Mouse (Mus musculus) naive thymus-derived CD4-positive, alpha-beta T cell, adult 2 months (primary cell): ENCODE data around the gene Abcc4.

ENCODE experiments used
- DNase-seq: peaks from one replicate; pipeline ENCODE4 v3.0.0-alpha.2; 2011; ENCODE audit warnings: low read depth

Gene Abcc4

DNA sequence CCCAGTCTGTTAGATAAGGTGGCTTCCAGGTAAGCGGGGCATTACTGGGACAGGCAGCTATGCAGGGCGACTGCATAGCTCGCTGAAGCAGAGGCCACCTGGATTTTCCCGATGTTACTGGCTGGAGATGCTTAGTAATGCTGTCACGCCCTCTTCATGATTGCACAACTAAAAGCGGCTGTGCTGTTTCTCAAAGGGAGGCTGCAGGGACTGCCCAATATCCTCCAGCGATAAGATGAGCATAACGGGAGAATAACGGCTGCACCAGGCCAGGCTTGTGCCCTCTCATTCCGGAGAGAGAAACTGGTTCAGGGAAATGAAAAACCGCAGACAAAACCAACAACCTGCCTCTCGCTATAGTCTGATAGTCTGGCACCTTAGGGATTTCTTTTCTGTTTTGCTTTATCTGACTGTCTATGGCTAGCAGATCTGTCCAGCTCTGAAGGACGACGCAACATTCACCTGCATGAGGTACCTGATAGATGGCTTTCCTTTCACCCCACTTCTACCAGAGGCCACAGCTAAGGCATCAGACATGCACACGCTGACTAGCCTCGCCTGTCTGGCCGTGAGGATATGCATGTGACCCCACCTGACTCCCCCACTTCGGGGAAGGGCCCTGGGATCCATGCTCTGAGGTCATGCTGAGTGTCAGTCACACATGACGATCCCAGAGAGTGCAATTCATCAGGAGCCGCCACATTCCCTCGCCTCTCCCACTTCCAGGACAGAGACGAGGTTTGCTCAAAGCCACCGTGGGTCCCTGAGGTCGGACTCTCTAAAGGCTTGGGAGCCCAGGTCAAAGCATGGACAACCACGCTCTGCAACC, 67.4 kb downstream of the Abcc4 start:
- DNase-seq = no peak

DNA sequence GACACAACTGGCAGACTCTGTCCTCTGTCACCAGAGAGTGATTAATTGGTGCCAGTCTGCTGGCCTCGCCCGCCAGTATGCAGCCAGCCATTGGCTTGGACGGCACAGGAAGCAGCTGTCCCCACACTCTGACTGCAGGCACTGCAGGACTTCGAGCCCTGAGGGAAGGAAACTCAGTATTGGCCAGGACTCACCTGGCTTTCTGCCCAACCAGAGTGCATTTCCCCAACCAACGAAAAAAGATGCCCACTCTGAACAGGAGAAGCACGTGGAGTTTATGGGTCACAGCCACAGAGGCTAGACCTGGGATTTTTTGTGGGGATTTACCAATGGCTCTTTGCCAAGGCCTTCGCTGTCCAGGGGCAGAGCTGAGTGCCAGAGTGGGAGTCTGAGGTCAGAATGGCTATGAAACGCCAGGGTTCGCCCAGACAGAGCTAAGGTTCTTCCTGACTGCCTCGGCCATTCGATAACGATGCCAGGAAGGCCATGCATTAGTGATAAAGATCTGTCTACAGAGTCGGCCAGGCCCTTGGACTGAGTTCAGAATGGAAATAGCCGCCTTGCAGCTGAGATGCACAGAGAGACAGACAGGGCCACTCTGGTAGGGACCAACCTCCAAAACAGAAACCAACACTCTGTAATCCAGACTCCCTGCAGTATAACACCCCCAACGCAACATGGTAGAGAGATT, 70.4 kb downstream of the Abcc4 start:
- no peak for DNase-seq

DNA sequence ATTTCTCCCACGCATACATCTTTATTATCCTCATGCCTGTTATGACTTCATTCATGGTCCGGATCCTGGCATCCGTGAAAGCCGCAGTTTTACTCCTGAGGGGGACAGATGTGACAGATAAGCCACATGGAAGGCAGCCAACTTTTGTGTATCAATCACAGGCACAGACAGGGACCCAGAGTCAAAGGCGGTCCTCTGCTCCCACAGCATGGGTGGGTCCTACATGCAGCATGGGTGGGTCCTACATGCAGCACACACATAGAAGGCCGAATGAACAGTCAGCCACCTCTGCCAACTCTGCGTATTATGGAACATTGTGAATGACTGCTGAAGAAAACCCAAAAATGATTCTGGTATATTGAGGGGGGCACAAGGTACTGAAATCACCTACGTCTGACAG, 76.4 kb downstream of the Abcc4 start:
- DNase-seq = no peak

DNA sequence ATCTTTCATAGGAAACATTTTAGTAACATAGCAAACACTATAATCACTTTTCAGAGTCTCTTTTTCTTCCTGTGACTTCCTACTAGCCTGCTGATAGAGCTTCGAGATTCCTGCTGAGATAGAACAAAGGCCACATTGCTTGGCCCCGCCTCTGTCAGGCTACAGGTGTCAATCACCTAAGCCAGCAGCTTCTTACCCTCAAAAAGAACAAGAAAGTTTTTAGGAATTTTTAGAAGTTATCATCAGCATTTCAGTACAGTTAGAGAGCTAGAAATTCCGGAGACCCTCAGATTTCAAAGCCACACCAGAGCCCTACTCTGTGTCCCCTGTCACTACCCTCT, 84.6 kb downstream of the Abcc4 start:
- DNase-seq = no peak

DNA sequence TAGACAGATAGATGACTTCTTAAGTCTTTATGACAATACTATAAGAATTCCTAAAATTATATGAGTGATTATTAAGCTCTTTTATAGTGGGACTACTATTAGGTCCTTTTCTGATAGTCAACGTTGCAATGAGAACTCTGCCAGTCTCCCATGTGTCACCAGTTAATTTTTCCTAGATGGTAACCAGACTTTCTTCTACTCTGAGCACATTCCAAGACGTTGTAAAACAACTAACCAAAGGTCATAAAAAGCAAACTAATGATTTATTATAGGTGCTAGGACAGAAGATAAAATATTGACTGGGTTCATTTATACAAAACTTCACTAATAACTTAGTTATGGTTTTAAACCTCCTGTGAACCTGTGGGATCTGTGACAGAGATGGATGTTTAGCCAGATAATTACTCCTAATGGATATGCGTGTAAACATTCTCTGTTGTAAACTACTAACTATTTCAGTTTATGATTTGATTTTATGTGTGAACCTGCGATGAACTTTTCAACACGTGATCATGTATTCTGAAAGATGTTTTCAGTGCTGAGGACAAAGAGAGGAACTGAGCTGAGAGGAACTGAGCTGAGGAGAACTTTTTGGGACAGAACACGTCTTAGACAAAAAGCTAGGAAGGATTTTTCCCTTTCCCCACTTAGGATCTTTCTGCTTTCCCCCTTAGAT, 85.1 kb downstream of the Abcc4 start:
- no peak for DNase-seq

DNA sequence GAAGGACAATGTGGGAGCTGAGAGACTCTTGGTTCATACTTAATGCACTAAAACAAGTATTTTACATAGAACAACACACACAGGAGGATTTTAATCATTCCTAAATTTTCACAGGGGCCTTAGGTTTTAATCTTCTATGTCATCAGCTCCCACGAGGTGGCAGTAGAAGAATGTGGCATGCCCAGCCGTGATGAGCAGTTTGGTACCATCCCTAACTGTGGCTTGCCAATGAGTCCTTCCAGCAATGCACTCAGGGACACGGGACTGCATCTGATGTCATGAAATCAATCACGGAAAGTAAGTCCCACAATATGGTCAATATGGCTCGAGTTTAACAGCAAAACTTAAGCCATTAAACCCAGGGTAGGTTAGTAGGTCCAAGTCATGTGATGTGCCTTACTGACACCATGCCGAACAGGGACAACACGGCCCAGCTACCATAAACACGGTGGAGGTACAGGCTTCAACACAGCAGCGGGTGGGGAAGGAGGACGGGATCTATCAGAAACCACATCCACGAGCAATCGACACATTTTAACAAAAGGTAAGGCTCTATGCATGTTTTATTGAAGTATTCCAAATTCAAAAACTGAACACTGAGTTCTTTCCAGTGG, 89.2 kb downstream of the Abcc4 start:
- peak; percentile 72 for DNase-seq

DNA sequence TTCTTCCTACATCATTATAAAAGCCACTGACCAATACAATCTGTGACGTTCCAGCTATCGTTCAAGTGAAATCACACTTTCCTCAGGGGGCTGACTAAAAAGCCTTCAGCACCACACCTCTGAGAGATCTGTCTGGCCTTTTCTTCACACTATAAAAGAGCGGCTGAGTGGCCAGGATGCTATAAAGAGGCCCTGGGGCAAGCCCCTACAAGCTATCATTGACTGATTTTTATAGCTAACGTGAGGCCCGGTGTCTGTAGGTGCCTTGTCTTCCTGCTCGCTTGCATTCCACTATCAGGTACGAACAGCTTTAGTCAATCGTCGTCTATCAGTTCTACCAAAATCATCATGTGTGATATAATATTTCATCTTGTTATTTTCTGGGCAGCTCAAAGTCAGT, 92.3 kb downstream of the Abcc4 start:
- no peak for DNase-seq

DNA sequence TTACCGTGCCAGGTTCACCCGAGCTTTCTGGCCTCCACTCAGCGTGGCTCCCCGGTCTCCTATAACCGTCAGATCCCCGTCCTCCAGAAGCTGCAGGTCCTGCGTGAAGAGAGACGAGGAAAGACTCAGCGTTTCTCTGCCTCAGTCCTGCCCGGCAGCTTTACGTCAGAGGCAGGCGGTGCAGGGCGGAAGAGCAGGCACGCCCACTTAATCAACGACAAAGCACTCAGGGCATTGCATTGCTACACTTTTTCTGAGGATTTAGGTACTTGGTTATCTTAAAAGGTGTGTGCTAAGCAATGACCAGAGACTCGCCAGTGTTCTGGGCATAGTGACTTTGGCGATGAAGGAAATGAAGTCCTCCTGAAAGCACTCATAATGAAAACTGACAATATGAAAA, 94.3 kb downstream of the Abcc4 start:
- DNase-seq = no peak

DNA sequence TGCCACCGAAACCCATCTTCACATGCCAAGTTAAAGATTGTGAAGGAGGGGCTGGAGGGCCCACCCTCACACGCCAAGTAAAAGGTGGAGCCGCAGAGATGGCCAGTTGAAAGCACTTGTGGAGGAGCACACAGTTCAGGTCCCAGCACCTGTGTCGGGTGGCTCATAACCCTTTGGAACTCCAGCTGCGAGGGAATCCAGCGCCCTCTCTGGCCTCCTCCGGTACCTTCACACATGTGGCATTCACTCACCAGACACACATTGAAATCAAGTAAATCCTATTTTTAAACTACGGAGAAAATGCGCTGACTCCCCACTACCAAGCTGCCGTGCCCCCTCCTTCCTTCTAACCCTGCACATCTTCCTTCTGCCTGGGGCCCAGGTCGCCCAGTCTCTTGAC, 95.2 kb downstream of the Abcc4 start:
- DNase-seq = no peak

DNA sequence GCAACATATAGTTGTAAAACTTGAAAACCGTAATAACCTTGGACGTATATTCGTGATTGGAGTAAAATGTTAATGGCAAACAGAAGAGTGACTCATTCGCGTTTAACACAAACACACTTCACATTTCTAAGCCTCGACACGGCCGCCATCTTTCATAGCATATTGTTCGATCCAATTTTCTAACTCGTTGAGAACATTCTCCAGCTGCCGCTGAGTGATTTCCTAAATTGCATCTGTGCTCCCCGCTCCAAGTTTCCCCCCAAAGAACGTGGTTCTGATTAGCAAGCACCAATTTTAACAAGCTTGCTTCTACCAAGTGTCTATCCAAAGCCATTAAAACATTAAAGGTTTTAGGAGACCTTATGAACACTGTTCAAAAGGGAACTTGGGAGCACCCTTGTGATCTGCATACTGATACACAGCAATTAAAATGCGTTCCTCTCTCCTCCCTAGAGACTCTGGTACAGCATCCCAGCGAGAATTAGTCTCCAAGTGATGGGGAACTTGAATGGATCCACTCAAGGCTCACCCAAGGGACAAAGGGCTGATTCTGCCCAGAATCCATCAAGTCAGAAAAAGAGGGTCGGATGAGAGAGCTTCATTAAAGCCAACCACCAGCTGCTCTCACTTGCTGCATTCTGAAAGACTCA, 97.1 kb downstream of the Abcc4 start:
- DNase-seq = no peak

DNA sequence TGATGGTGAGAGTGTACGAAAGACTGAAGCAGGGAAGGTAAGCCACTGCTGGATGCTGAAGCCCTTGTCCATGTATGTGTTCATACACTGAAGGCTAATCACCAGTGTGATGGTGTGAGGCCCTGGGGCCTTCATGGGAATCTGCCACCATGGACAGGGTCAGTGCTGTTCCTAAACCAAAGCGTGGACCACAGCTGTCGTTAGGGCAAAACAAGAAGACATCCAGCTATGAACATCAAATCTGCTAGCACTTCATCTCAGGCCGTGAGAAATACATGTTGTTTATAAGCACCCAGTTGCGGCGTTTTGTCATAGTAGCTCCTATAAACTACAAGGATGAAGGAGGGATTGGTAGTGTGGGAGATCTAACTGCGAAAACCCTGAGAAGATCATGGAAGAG, 97.7 kb downstream of the Abcc4 start:
- DNase-seq = no peak

DNA sequence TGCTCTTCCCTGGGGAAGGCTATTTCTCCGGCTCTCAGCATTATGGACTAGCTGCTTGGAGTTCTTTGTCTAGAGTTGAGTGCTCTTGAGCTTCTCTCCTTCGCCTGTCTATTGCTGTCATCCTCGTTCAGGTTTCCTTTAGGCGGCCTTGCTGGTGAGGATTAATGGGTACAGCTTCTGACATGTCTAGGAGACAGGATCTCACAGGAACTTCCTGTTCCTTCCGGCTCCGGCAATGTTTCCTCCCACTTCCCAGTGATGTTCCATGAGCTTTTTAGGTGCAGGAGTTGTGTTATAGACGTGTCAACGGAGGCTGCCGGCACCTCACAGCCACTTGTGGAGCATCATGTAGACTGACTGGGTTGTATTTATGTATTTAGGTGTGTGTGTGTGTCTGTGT, 99.5 kb downstream of the Abcc4 start:
- DNase-seq = no peak

DNA sequence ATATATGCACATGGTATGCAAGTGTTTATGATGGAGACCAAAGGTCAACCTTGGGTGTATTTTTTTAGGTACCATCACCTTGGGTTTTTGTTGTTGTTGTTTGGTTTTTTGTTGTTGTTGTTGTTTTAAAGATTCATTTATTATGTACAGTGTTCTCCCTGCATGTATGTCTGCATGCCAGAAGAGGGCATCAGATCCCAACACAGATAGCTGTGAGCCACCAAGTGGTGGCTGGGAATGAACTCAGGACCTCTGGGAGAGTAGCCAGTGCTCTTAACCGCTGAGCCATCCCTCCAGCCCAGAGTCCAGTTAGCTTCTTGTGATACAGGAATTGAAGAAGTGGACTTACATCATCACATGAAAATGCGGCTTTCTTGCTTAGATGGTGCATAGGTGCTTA, 101.1 kb downstream of the Abcc4 start:
- no peak for DNase-seq

DNA sequence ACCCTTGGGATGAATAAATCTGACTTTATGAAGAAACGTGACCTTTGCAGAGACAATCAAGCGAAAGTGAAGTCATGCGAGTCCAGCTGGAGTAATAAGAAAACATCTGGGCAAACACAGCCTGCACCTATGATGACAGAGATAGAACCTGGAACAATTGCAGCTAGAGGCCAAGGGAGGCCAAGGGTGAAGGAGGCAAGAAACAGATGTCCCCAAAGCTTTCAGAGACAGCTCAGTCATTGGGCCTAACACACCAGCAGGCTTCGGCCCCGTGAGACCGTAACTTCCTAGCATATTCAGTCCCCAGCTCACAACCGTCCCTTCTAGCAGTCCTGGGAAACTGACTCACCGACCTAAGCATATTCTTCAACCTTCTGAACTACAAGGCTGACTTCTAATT, 104.0 kb downstream of the Abcc4 start:
- DNase-seq = no peak

DNA sequence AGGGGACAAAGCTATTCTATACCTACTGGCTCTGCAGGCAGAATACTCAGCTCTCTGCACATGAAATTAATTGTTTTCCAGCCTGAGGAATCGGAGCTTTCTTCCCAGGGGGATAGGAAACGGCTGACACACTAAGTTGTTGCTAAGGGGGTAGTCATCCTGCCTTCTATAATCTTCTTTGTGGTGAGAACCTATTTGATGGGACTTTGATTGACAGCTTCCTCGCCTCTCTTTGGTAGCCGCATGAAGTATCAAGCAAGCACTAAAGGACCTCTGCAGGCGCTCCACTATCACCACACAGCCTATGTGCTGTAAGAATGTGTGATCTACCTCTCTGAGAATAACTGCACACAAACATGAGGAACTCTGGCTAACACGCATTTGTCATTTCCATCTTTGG, 105.3 kb downstream of the Abcc4 start:
- DNase-seq = no peak

DNA sequence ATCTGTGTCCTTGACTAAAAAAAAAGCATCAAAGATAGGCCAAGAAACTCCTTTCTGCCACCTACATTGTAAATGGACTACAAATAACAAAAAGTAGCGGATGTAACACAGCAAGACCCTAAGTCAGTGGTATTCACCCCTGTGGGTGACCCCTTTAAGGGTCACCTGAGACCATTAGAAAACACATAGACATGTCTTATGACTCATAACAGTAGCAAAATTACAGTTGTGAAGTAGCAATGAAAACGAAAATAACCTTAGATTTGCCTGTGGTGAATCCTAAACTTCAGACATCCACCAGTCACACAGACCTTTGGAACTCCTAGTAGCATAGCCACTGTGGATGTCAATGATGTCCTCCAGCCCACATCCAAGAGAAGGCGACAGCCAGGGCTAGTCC, 107.3 kb downstream of the Abcc4 start:
- no peak for DNase-seq

DNA sequence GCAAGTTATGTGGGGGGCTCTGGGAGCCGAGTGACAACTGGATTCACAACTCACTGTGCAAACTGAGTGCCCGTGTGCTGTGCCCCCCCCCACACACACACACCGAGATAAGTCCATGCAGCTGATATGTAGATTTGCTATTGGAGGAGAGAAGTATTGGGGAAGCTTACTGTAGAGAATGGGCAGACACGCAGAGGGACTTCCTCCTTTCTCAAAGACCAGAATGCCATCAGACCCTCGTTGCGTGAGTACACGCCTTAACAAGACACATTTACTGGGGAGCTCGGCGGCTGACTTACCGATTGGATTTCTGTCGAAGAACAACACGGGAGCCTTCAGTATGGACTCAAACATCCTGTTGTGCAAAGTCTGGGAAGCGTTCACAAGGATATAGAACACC, 111.6 kb downstream of the Abcc4 start:
- no peak for DNase-seq

DNA sequence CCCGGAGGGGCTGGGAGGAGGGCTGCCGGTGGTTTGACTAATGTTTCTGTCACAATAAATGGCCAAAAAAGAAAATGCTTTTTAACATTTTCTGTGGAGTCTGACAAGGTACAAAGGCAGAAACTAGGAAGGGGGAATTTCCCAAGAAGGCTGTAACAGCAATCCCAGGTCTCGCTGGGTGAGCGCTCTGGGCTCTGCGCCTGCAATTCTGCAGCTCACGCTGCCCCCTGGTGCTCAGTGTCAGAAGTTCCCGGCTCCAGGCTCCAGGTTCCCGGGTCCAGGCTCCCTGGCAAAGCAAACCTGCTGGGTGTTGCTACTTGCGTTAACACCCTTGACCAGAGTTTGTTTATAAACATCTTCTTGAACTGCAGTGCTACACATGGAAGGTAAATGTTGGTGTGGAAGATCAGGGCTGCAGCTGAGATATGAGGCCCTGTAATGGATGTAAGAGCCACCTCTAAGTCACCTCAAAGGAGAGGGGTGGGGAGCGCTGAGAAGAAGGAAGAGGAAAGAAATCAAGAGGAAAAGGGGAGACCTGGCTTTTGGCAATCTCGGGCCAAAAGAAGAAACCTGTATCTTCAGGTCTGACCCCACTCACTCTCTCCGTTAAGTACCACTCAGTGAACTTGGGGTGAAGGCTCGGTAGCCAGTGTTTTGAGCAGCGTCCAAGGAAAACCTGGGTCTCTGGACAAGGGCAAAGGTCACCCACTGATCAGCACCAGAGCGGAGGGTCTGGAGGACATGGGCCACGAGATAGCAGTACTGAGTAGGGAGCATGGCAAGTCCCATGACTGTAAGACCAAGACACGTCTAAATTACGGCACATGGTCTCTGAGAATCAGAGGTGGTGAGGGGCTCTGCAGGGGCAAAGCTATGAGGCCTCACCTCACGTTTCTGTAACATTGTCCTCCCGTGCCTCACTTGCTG, 114.3 kb downstream of the Abcc4 start:
- DNase-seq = peak; percentile 28

DNA sequence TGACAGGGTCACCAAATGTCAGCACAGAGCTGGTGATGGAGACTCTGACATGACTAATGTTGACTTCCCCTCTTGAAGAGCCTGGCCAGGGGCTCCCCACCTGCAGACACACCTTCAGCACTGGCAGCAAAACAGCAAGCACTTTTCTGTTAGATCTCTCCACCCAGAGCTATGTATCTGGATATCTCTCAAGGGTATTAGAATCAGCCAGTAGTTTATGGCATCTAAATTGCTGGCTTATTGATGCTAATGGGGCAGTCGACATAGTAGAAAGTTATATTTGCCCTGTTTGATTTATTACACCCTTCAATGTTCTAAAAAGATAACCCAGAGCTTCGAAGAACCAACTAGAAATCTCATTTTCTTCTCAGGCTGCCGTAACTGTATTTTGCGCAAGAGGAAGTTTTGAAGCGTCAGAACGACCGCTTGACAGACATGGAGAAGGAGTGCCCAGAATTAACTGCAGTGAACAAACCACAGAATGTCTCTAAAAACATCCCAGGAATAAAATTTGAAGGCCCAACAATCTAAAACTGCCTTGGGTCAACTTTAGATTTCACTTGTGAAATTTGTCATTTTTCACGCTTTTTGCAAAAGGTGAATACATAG, 123.6 kb downstream of the Abcc4 start:
- no peak for DNase-seq

DNA sequence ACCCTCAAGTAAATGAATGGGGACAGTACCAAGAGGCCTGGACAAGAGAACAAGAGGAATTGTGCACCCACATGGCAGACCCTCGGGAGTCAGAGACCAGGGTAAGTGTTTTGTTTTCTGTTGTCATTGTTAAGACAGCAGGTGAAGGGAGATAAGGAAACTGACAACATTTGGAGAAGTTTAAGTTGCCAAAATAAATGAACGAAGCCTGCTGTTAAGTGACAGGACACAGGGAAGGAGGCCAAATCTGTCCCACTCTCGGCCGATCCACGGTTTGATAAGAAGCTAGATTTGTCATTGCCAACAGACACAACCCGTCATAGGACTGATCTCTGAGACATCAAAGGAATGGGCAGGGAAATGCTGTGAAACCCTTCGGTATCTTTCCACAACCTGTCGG, 124.3 kb downstream of the Abcc4 start:
- DNase-seq = no peak
